Mouse (Mus musculus) stomach, postnatal 0 days (tissue): ENCODE measurements around the gene Ehmt1. TPM values are rescaled to one million over a fixed set of nuclear protein-coding genes. Genes with fewer than 3 reads are reported as not detected.
A peak's percentile ranks its signal among the peaks of the same experiment; 100 is the strongest.

Experiments
- ATAC-seq: fragments of 200-750 bp; cut with Nextera tagmentation; 2 replicates; pipeline ENCODE4 v1.8.0; 2017; ENCODE audit not compliant: low FRiP score, low TSS enrichment
- DNase-seq: peaks from one replicate; pipeline ENCODE4 v3.0.0-alpha.2; 2016; ENCODE audit warnings: low spot score
- H3K27ac ChIP-seq: fragments of 300-500 bp; sonication (generic); replicated peaks from 2 replicates; pipeline ENCODE4 v1.5.1; 2014; ENCODE audit warnings: mild to moderate bottlenecking, control low read depth
- H3K27me3 ChIP-seq: fragments of 300-500 bp; sonication (generic); 2 replicates; pipeline ENCODE4 v1.6.1; 2014; ENCODE audit warnings: low read length; ENCODE audit not compliant: control insufficient read depth, insufficient read depth
- H3K36me3 ChIP-seq: fragments of 300-500 bp; sonication (generic); 2 replicates; pipeline ENCODE4 v1.6.1; 2014; ENCODE audit warnings: low read length, mixed read lengths; ENCODE audit not compliant: control insufficient read depth, insufficient read depth
- H3K4me1 ChIP-seq: fragments of 300-500 bp; sonication (generic); replicated peaks from 2 replicates; pipeline ENCODE4 v1.6.1; 2014; ENCODE audit warnings: antibody characterized with exemption; ENCODE audit not compliant: control insufficient read depth, insufficient read depth
- H3K4me2 ChIP-seq: fragments of 300-500 bp; sonication (generic); replicated peaks from 2 replicates; pipeline ENCODE4 v1.6.1; 2014; ENCODE audit warnings: low read depth, mild to moderate bottlenecking, control low read depth, moderate library complexity
- H3K4me3 ChIP-seq: fragments of 300-500 bp; sonication (generic); 2 replicates; pipeline ENCODE4 v1.5.1; 2014; ENCODE audit warnings: low read depth, low read length, control low read depth
- H3K9ac ChIP-seq: fragments of 300-500 bp; sonication (generic); 2 replicates; pipeline ENCODE4 v1.6.1; 2014; ENCODE audit warnings: mild to moderate bottlenecking, low read length, control low read depth, mixed read lengths
- H3K9me3 ChIP-seq: fragments of 300-500 bp; sonication (generic); 2 replicates; pipeline ENCODE4 v1.6.1; 2016; ENCODE audit warnings: low read length; ENCODE audit not compliant: control insufficient read depth
- CTCF ChIP-seq: IDR thresholded peaks from 2 replicates; pipeline ENCODE4 v1.5.1; 2016; ENCODE audit warnings: antibody characterized with exemption, low read depth, mild to moderate bottlenecking, moderate library complexity
- EP300 ChIP-seq: optimal IDR thresholded peaks from 2 replicates; pipeline ENCODE3; 2016; ENCODE audit warnings: antibody characterized with exemption
- WGBS: fragments of 180-500 bp; shearing (Covaris S2); extraction: QIAGEN DNeasy Blood & Tissue Kit; methylation state at CpG from one replicate; pipeline ENCODE4 v1.1.7; 2014; 5-methylcytosine and 5-hydroxymethylcytosine counted together
- polyA plus RNA-seq: library from polyadenylated mRNA; unstranded; fragments of >200 nt; fragmentation: Nextera tagmentation; extraction: Ambion mirVana; gene quantifications from 2 replicates; pipeline ENCODE4 v1.2.1, GENCODE M21; 2015

Ehmt1 gene
- polyA plus RNA-seq, 1 experiment from 2014 or later: 27.5 TPM

DNA sequence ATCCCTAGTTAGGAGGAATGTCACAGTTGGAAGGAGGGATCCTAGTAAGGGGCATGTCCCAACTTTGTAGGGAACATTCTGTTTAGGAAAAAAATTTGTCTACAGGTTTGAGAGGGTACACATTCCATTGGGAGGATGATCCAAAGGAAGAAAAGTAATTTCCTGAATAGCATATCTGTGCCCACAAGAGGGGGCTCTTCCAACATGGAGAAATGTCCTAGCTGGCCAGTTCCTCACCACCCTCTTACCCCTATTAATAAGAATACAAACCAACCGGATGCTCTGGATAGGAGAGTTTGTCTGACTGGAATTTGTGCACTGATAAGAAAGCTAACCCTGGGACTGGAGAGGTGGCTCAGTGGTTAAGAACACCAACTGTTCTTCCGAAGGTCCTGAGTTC is 4.1 kb upstream of the Ehmt1 start:
- ATAC-seq (no peak), DNase-seq (no peak)
- Histone ChIP-seq H3K27ac (no peak overlapping the region), H3K27me3 (no peaks in the 10 kb centered on the region), H3K36me3 (peaks cover 3% of the 10 kb centered on the region), H3K9ac (no peak overlapping the region), H3K4me1 (no peaks in the 10 kb centered on the region), H3K9me3 (no peaks in the 10 kb centered on the region), H3K4me2 (no peak overlapping the region), H3K4me3 (no peak overlapping the region)
- WGBS: 43% methylated on average over 2 of the region's 2 CpGs
- no peak for TF ChIP-seq EP300
- peak; percentile 74 for TF ChIP-seq CTCF

DNA sequence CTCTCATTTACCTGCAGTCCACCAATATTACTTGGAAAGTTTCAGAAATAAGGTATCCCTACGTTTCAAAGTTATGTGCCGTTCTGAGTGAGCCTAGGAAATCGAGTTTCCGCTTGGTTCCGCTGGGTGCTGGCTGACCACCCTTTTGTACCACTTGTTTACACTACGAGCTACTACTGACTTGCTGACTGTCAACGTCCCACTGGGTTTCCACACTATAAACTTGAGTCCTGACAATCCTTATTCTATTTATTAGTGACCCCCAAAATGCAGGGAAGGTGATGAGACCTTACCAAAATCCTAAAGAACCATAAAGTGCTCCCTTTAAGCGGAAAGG is 393 bp upstream of the Ehmt1 start:
- Histone ChIP-seq H3K27ac (peak overlapping the region; percentile 74), H3K4me3 (peak overlapping the region; percentile 95), H3K9me3 (no peaks in the 10 kb centered on the region), H3K27me3 (no peaks in the 10 kb centered on the region), H3K9ac (peak overlapping the region; percentile 96), H3K4me1 (no peaks in the 10 kb centered on the region; the same call in 1 of the 2 replicates), H3K4me2 (peak overlapping the region; percentile 64), H3K36me3 (peaks cover 2% of the 10 kb centered on the region; the same call in 1 of the 2 replicates)
- DNase-seq (no peak), ATAC-seq (peak; percentile 42)
- WGBS: 8% methylated on average over 8 of the region's 8 CpGs
- TF ChIP-seq EP300: no peak
- TF ChIP-seq CTCF: no peak

DNA sequence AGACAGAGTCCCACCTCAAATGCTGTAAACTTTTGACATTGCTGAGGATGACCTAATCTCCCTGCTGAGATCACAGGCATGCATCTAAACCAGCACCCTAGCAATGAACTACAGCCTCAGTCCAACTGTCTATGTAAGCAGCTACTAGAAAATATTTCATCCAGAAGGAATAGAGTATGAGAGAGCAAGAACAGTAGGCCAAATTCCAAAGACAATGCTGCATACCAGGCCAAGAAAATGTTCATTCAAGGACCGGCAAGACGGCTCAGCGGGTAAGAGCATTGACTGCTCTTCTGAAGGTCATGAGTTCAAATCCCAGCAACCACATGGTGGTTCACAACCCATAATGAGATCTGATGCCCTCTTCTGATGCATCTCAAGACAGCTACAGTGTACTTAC is 4.7 kb downstream of the Ehmt1 start:
- 72% methylated on average over 3 of the region's 3 CpGs for WGBS
- TF ChIP-seq CTCF: no peak
- TF ChIP-seq EP300: no peak
- H3K36me3 ChIP-seq: no peaks in the 10 kb centered on the region
- no peaks in the 10 kb centered on the region for H3K9me3 ChIP-seq
- no peak overlapping the region for H3K27ac ChIP-seq
- no peak overlapping the region for H3K9ac ChIP-seq
- DNase-seq (no peak), ATAC-seq (no peak)
- H3K4me1 ChIP-seq: no peaks in the 10 kb centered on the region; the same call in 1 of the 2 replicates
- H3K4me2 ChIP-seq: no peak overlapping the region
- H3K4me3 ChIP-seq: no peak overlapping the region
- no peaks in the 10 kb centered on the region for H3K27me3 ChIP-seq

DNA sequence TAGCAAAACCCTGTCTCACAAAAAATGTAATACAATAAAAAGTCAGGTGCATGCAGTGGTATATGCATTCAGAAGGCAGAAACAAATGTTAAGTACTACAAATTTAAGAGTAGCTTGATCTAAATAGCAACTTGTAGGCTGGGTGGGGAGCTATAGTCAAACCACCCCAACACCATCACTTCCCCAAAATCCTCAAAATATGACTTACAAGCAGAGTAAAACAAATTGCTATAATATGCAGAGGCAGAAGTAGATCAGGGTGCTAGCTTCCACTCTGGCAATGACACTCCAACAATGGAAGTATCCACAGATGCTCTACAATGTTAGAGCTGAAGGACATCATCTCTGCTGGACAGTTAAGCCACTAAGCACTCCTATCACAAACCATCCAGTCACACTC is 6.8 kb downstream of the Ehmt1 start:
- no peaks in the 10 kb centered on the region for H3K36me3 ChIP-seq
- no peaks in the 10 kb centered on the region for H3K9me3 ChIP-seq
- no peak overlapping the region for H3K27ac ChIP-seq
- H3K27me3 ChIP-seq: no peaks in the 10 kb centered on the region
- H3K4me3 ChIP-seq: no peak overlapping the region
- no peaks in the 10 kb centered on the region; the same call in 1 of the 2 replicates for H3K4me1 ChIP-seq
- H3K9ac ChIP-seq: no peak overlapping the region
- ATAC-seq (no peak), DNase-seq (no peak)
- H3K4me2 ChIP-seq: no peak overlapping the region
- TF ChIP-seq EP300 (no peak), CTCF (no peak)

DNA sequence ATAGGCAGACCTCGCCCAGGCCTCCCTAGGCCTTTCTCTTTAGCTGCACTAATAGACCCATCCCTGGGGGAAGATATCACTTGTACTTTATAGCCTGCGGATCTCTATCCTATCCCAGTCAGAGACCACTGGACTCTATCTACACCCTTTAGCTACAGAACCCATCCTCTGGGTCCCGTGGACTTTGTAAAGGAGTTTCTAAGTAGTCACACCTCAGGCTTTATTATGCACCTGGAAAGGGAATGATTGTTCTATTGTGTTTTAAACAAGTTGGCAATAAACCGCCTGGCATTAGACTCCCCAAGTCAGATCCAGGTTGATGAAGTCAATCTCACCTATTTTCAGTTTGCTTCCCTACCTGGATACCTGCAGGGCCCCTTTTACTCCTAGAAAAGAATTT is 7.2 kb downstream of the Ehmt1 start:
- Histone ChIP-seq H3K4me3 (no peak overlapping the region), H3K36me3 (no peaks in the 10 kb centered on the region), H3K4me1 (no peaks in the 10 kb centered on the region), H3K9ac (no peak overlapping the region), H3K4me2 (no peak overlapping the region), H3K9me3 (no peaks in the 10 kb centered on the region), H3K27ac (no peak overlapping the region), H3K27me3 (no peaks in the 10 kb centered on the region)
- WGBS: 89% methylated on average over 4 of the region's 4 CpGs
- no peak for ATAC-seq
- no peak for TF ChIP-seq EP300
- no peak for TF ChIP-seq CTCF
- no peak for DNase-seq

DNA sequence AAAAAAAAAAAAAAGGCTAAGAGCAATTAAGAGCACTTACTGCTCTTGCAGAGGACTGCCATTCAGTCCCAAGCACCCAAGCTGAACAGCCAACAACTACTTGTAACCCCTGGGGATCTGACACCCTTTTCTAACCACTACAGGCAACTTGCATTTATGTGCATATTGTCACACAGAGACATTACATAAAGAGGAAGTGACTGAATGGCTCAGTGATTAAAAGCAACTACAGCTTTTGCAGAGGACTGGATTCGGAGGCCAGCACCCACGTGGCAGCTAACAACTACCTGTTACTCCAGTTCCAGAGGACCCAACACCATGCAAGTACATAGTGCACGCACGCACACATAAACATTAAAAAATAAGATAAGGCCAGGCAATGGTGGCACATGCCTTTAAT is 8.9 kb downstream of the Ehmt1 start:
- WGBS: 83% methylated on average over 4 of the region's 4 CpGs
- DNase-seq: no peak
- H3K4me3 ChIP-seq: no peak overlapping the region
- H3K9me3 ChIP-seq: no peaks in the 10 kb centered on the region
- no peak overlapping the region for H3K4me2 ChIP-seq
- no peaks in the 10 kb centered on the region; the same call in 1 of the 2 replicates for H3K4me1 ChIP-seq
- no peak overlapping the region for H3K27ac ChIP-seq
- no peak for ATAC-seq
- no peak overlapping the region for H3K9ac ChIP-seq
- TF ChIP-seq EP300 (no peak), CTCF (no peak)
- no peaks in the 10 kb centered on the region for H3K27me3 ChIP-seq
- no peaks in the 10 kb centered on the region for H3K36me3 ChIP-seq
